Mouse (Mus musculus) erythroblast, adult 5-6 weeks (primary cell): ENCODE data around the gene Mansc1. TPM values are rescaled to one million over a fixed set of nuclear protein-coding genes. Genes with fewer than 3 reads are reported as not detected.

ENCODE experiments used
- ATAC-seq: replicated peaks from 2 replicates; pipeline ENCODE4 v1.8.0; 2016; ENCODE audit warnings: moderate number of reproducible peaks, mild to moderate bottlenecking, moderate TSS enrichment, inconsistent platforms; ENCODE audit not compliant: poor library complexity, low FRiP score, severe bottlenecking
- total RNA-seq, 2 experiments: library from RNA; stranded (forward) in 1 of 2; stranded (reverse) in 1 of 2; fragments of 150-400 nt in 1 of 2; fragments of 200-764, 138-1000 nt in 1 of 2; gene quantifications; 2 replicates each; pipeline versions ENCODE4 v1.2.3 to v1.2.4; 2015 to 2017; ENCODE audit warnings: low replicate concordance in 2 of 2

Mansc1 gene
- total RNA-seq, 2 experiments from 2014 or later, result 0.26 to 1.3 TPM

DNA sequence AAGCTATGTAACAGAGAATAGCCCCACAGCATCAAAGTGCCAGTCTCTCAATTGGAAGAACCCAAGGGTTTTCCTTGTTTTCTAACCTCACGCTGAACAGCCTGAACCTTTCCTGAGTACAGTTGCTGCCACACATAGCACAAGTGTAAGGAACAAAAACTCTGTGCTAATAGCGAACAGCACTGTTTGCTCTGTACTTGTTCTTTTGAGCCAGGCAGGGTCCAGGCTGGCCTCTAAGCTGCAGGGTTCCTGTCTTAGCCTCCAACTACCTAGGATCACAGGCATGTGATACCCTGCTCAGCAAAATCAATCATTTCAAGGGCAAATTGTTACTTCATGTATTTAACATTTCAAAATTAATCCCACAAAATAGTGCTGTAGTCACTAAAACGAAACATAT lies 72.7 kb downstream of the Mansc1 start:
- no peak for ATAC-seq

Other genes with a start within 250 kb of the Mansc1 start
- not detected in 2 replicates for gene Bcl2l14, start 236.2 kb downstream of the Mansc1 start, total RNA-seq (2015; ENCODE audit: low replicate concordance)
- gene Bcl2l14, start 236.2 kb downstream of the Mansc1 start, total RNA-seq (2017; ENCODE audit: low replicate concordance), result not detected in 2 replicates
- 2.3 and 6.0 TPM in 2 replicates for gene Lrp6, start 65.5 kb downstream of the Mansc1 start, total RNA-seq (2015; ENCODE audit: low replicate concordance)
- gene Lrp6, start 65.5 kb downstream of the Mansc1 start, total RNA-seq (2017; ENCODE audit: low replicate concordance), result 5.2 and 7.9 TPM in 2 replicates
- gene Borcs5, start 7.0 kb upstream of the Mansc1 start, total RNA-seq (2015; ENCODE audit: low replicate concordance), result 7.7 and 7.9 TPM in 2 replicates
- gene Borcs5, start 7.0 kb upstream of the Mansc1 start, total RNA-seq (2017; ENCODE audit: low replicate concordance), result 2.0 and 4.3 TPM in 2 replicates
- gene Dusp16, start 160.1 kb upstream of the Mansc1 start, total RNA-seq (2015; ENCODE audit: low replicate concordance), result 2.3 TPM in 1 of 2 replicates, not detected in the other
- gene Dusp16, start 160.1 kb upstream of the Mansc1 start, total RNA-seq (2017; ENCODE audit: low replicate concordance), result 0.94 and 3.8 TPM in 2 replicates
- 23.0 and 23.2 TPM in 2 replicates for gene Crebl2, start 197.7 kb upstream of the Mansc1 start, total RNA-seq (2015; ENCODE audit: low replicate concordance)
- gene Crebl2, start 197.7 kb upstream of the Mansc1 start, total RNA-seq (2017; ENCODE audit: low replicate concordance), result 26.0 and 49.9 TPM in 2 replicates